Comparison of ENCODE assay signal across 27 mouse cellular contexts in the genomic region with DNA sequence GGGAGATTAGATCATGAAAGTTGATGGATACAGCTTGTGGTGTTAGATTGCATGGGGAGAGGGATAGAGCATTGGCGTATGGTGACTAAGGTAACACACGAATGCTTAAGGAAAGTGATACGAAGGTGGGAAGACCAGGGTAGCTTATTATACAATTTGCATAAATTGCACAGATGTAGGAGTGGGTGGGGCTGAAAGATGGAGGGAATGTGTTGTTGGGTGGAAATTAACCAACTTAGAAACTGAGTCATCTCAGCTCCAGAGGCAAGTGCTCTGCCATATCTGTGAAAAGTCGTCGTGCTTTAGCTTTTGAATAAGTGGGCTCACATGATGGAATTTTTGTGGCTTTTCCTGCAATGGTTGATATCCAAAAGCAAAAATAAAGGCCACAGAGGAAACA.
"Had no signal": no experiment of that assay in that cellular context is flagged by ENCODE, and none has a peak within 500 bp of the region (broad histone marks: within the 10 kb centered on the region; RNA-seq: fewer than 3 reads in every experiment).

No protein-coding gene starts in this region.

- H3K27me3 ChIP-seq: heart, embryonic 13.5 days; heart, embryonic 15.5 days; hindbrain, embryonic 13.5 days; hindbrain, embryonic 15.5 days; kidney, embryonic 15.5 days; liver, embryonic 13.5 days; liver, embryonic 15.5 days had no signal

- ATAC-seq: hindbrain, postnatal 0 days; intestine, embryonic 16.5 days had no signal

- H3K9me3 ChIP-seq: heart, embryonic 13.5 days; heart, embryonic 15.5 days; hindbrain, embryonic 13.5 days; hindbrain, embryonic 15.5 days; kidney, embryonic 15.5 days; limb, embryonic 10.5 days; limb, embryonic 12.5 days; liver, embryonic 13.5 days; liver, embryonic 15.5 days had no signal

- H3K9ac ChIP-seq: heart, embryonic 13.5 days; heart, embryonic 15.5 days; hindbrain, embryonic 13.5 days; hindbrain, embryonic 15.5 days; kidney, embryonic 15.5 days; limb, embryonic 12.5 days; liver, embryonic 13.5 days; liver, embryonic 15.5 days had no signal

- H3K4me2 ChIP-seq: heart, embryonic 11.5 days; heart, embryonic 13.5 days; heart, embryonic 15.5 days; hindbrain, embryonic 13.5 days; hindbrain, embryonic 15.5 days; kidney, embryonic 15.5 days; limb, embryonic 12.5 days; liver, embryonic 11.5 days; liver, embryonic 13.5 days; liver, embryonic 15.5 days had no signal

- H3K36me3 ChIP-seq: heart, embryonic 13.5 days; heart, embryonic 15.5 days; hindbrain, embryonic 13.5 days; hindbrain, embryonic 15.5 days; kidney, embryonic 15.5 days; limb, embryonic 10.5 days; limb, embryonic 12.5 days; liver, embryonic 13.5 days; liver, embryonic 15.5 days had no signal

- H3K27ac ChIP-seq: heart, adult 2 months; heart, embryonic 13.5 days; heart, embryonic 15.5 days; hindbrain, embryonic 13.5 days; hindbrain, embryonic 15.5 days; hindbrain, postnatal 0 days; kidney, embryonic 15.5 days; layer of hippocampus, adult 2 months; limb, embryonic 10.5 days; limb, embryonic 12.5 days; liver, embryonic 13.5 days; liver, embryonic 15.5 days had no signal

- H3K4me1 ChIP-seq: heart, embryonic 13.5 days; heart, embryonic 15.5 days; hindbrain, embryonic 13.5 days; hindbrain, embryonic 15.5 days; kidney, embryonic 15.5 days; liver, embryonic 13.5 days; liver, embryonic 15.5 days had no signal

- DNase-seq: gastrocnemius, postnatal 14 days; gastrocnemius, postnatal 36 days; heart, adult 11 months; heart, adult 2 months; heart, postnatal 14 days; heart, postnatal 36 days; kidney, adult 11 months; kidney, adult 2 months; kidney, adult 9 months; kidney, postnatal 10 days; kidney, postnatal 25 days; kidney, postnatal 4 days; liver; liver, embryonic 13.5 days had no signal

- H3K4me3 ChIP-seq: heart, adult 2 months; heart, embryonic 13.5 days; heart, embryonic 15.5 days; hindbrain, embryonic 13.5 days; hindbrain, embryonic 15.5 days; kidney, embryonic 15.5 days; layer of hippocampus, adult 2 months; limb, embryonic 10.5 days; limb, embryonic 12.5 days; liver, embryonic 13.5 days; liver, embryonic 15.5 days had no signal
